Mouse (Mus musculus) kidney, adult 2 months (tissue): ENCODE measurements at regions not wholly inside any gene's neighbourhood (a gene's known extent, or its start where the extent isn't known, plus 50 kb on each side); places are given as distances from the start of the nearest gene placed in this dataset.

Experiments
- CTCF ChIP-seq: fragments of 200-500 bp; conservative IDR thresholded peaks from 2 replicates; pipeline ENCODE4 v1.5.1; 2011; ENCODE audit warnings: low read depth, mild to moderate bottlenecking, control low read depth, low read length, moderate library complexity, mixed read lengths; ENCODE audit not compliant: insufficient read depth, insufficient read length
- POLR2A ChIP-seq: fragments of 200-500 bp; IDR thresholded peaks from one replicate; pipeline ENCODE4 v1.6.1; 2011; ENCODE audit warnings: low read depth, low read length, control low read depth

GRCm38 (mm10) chr11:22695237-22695636 lies 165.5 kb downstream of the B3gnt2 start:
- TF ChIP-seq POLR2A: no peak
- TF ChIP-seq CTCF: no peak
